Mouse (Mus musculus) midbrain, embryonic 13.5 days (tissue): ENCODE data around the gene Atp7b. TPM values are rescaled to one million over a fixed set of nuclear protein-coding genes. Genes with fewer than 3 reads are reported as not detected.

Experiments
- ATAC-seq: fragments of 200-750 bp; cut with Nextera tagmentation; 2 replicates; pipeline ENCODE4 v1.8.0; 2017; ENCODE audit warnings: mild to moderate bottlenecking, moderate TSS enrichment, moderate library complexity
- H3K27ac ChIP-seq: fragments of 300-500 bp; sonication (generic); 2 replicates; pipeline ENCODE4 v1.5.1; 2015; ENCODE audit warnings: inconsistent platforms, mild to moderate bottlenecking, moderate library complexity
- H3K27me3 ChIP-seq: fragments of 300-500 bp; sonication (generic); 2 replicates; pipeline ENCODE4 v1.6.1; 2015; ENCODE audit warnings: mild to moderate bottlenecking, inconsistent platforms
- H3K36me3 ChIP-seq: fragments of 300-500 bp; sonication (generic); 2 replicates; pipeline ENCODE4 v1.6.1; 2015; ENCODE audit warnings: mild to moderate bottlenecking, inconsistent platforms
- H3K4me1 ChIP-seq: fragments of 300-500 bp; sonication (generic); replicated peaks from 2 replicates; pipeline ENCODE4 v1.6.1; 2015; ENCODE audit warnings: inconsistent platforms
- H3K4me2 ChIP-seq: fragments of 300-500 bp; sonication (generic); replicated peaks from 2 replicates; pipeline ENCODE4 v1.6.1; 2015; ENCODE audit warnings: moderate library complexity, mild to moderate bottlenecking, inconsistent platforms
- H3K4me3 ChIP-seq: fragments of 300-500 bp; sonication (generic); replicated peaks from 2 replicates; pipeline ENCODE4 v1.5.1; 2015; ENCODE audit warnings: mild to moderate bottlenecking, inconsistent platforms
- H3K9ac ChIP-seq: fragments of 300-500 bp; sonication (generic); replicated peaks from 2 replicates; pipeline ENCODE4 v1.6.1; 2015; ENCODE audit warnings: mild to moderate bottlenecking, inconsistent platforms
- H3K9me3 ChIP-seq: fragments of 300-500 bp; sonication (generic); 2 replicates; pipeline ENCODE4 v1.6.1; 2016; ENCODE audit warnings: mild to moderate bottlenecking, inconsistent platforms
- WGBS: fragments of 180-500 bp; shearing (Covaris S2); methylation state at CpG from one replicate; pipeline ENCODE4 v1.1.7; 2015; 5-methylcytosine and 5-hydroxymethylcytosine counted together
- polyA plus RNA-seq: library from polyadenylated mRNA; unstranded; fragments of >200 nt; fragmentation: Nextera tagmentation; extraction: Ambion mirVana; gene quantifications from 2 replicates; pipeline ENCODE4 v1.2.1, GENCODE M21; 2015

Gene Atp7b
- polyA plus RNA-seq, 1 experiment from 2014 or later, result 1.5 TPM

DNA sequence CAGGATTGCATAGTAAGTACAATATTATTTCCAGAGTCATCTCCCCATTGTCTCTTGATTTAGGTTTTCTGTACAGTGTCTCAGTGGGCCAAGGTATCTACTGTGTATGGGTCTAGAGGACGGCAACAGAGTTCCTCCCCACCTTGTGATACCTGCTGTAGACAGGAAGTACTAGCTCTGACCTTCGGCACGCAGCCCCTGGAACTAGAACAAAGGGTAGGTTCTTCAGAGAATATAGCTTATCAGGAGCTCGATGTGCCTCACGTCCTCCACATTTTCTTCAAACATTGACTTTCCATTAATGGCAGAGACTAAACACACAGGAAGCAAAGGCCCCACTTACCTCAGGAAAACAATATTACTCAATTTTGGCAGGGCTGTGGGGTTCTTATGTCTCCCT, 40.6 kb downstream of the Atp7b start:
- Histone ChIP-seq H3K9ac (no peak overlapping the region), H3K27me3 (no peaks in the 10 kb centered on the region), H3K27ac (no peak overlapping the region), H3K4me1 (no peaks in the 10 kb centered on the region), H3K9me3 (no peaks in the 10 kb centered on the region), H3K36me3 (no peaks in the 10 kb centered on the region), H3K4me3 (no peak overlapping the region), H3K4me2 (no peak overlapping the region)
- no peak for ATAC-seq
- 92% methylated on average over 5 of the region's 5 CpGs for WGBS

DNA sequence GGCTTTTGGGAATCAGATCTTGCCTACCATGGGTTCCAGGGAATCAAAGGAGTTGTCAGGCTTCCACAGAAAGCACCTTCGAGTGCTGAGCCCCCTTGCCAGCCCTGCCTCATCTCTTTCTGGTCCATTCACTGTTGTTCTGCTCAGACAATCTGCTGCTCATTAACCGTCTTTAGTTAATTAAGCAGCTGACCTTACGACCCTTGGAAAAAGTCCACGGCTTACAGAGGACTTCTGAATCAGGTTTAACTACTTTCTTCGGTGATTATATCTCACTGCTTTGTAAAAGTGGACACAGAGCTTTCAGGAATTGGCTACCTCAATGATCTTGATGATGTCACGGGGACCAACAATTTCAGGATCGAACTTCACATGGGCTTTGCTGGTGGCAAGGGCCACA, 42.4 kb downstream of the Atp7b start:
- ATAC-seq, result no peak
- H3K27me3 ChIP-seq, result no peaks in the 10 kb centered on the region
- H3K4me3 ChIP-seq, result no peak overlapping the region
- no peak overlapping the region for H3K27ac ChIP-seq
- H3K9me3 ChIP-seq, result no peaks in the 10 kb centered on the region
- 69% methylated on average over 7 of the region's 7 CpGs for WGBS
- H3K36me3 ChIP-seq, result no peaks in the 10 kb centered on the region
- H3K4me2 ChIP-seq, result no peak overlapping the region
- no peak overlapping the region for H3K9ac ChIP-seq
- no peaks in the 10 kb centered on the region for H3K4me1 ChIP-seq

DNA sequence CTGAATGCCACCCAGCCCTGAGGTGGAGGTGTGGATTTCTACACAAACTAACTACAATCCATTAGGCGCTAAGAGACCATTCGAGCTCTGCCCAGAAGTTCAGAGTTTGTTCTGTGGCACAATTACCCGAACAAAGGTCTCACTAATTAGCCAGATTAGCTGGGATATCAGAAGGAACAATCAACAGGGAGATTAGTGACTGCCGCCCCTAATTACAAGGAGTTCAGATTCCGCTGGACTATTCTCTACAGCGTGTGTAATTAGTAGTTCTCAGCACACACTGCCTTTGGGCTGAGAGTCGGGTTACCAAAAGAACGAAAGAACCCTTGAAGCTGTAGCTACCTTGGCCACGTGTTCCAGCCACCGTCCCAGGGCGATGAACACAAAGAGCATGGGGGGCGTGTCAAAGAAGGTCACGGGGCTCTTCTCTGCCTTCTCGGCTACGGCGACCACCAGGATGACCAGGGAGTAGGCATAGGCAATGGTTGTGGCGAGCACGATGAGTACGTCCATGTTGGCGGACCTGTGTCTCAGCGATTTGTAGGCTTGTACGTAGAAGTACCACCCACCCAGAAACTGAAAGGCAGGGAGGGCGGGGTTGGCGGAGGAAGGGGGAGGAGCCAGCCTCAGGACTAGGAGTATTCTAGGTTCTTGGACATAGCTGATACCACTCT, 46.9 kb downstream of the Atp7b start:
- H3K9ac ChIP-seq, result no peak overlapping the region
- H3K4me1 ChIP-seq, result no peaks in the 10 kb centered on the region
- ATAC-seq, result peak; percentile 32; the same call in 1 of the 2 replicates
- no peaks in the 10 kb centered on the region for H3K9me3 ChIP-seq
- no peaks in the 10 kb centered on the region for H3K27me3 ChIP-seq
- H3K27ac ChIP-seq, result no peak overlapping the region
- H3K4me3 ChIP-seq, result no peak overlapping the region
- 72% methylated on average over 24 of the region's 24 CpGs for WGBS
- no peak overlapping the region for H3K4me2 ChIP-seq
- no peaks in the 10 kb centered on the region for H3K36me3 ChIP-seq

DNA sequence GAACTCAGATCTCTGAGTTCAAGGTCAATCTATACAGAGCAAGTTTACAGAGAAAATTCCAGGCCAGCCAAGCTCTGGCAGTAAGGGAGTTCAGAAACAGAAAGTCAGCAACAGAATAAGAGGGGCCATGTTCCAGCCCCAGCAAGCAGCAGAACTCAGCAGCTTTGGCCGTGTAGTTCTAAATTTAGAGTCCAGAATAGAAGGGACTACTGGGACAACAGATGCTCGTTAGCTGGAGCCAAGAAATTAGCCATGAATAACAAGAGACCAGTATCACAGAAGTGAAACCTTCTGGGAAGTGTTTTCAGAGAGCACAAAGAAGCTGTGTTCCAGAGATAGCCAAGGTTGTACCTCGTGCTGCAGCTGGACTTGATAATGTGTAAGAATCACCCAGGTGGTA, 50.7 kb downstream of the Atp7b start:
- Histone ChIP-seq H3K9ac (no peak overlapping the region), H3K36me3 (no peaks in the 10 kb centered on the region), H3K9me3 (no peaks in the 10 kb centered on the region), H3K4me3 (no peak overlapping the region), H3K27me3 (no peaks in the 10 kb centered on the region), H3K4me1 (no peaks in the 10 kb centered on the region), H3K27ac (no peak overlapping the region), H3K4me2 (no peak overlapping the region)
- no peak for ATAC-seq
- 81% methylated on average over 3 of the region's 3 CpGs for WGBS

DNA sequence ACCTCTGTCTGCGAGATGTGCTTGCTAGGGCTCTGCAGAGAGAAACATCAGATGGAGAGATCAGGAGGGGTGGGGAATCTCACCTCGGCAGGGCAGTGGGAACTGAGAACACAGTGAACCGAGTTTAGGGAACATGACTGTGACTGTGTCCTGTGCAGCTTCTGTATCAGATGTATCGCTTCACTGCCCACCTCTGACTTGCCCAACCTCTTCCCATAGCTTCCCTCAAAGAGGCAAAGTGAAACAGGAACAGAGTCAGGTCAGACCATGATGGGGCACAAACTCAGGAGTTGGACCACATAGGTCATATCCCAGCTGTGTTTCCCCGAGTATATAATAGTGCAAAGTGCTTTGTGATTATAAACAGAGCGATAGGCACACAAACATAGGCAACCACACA, 53.7 kb downstream of the Atp7b start:
- Histone ChIP-seq H3K9ac (no peak overlapping the region), H3K4me1 (no peaks in the 10 kb centered on the region), H3K27ac (no peak overlapping the region), H3K27me3 (no peaks in the 10 kb centered on the region), H3K4me3 (no peak overlapping the region), H3K4me2 (no peak overlapping the region), H3K36me3 (no peaks in the 10 kb centered on the region), H3K9me3 (no peaks in the 10 kb centered on the region)
- 84% methylated on average over 6 of the region's 6 CpGs for WGBS
- ATAC-seq, result no peak

DNA sequence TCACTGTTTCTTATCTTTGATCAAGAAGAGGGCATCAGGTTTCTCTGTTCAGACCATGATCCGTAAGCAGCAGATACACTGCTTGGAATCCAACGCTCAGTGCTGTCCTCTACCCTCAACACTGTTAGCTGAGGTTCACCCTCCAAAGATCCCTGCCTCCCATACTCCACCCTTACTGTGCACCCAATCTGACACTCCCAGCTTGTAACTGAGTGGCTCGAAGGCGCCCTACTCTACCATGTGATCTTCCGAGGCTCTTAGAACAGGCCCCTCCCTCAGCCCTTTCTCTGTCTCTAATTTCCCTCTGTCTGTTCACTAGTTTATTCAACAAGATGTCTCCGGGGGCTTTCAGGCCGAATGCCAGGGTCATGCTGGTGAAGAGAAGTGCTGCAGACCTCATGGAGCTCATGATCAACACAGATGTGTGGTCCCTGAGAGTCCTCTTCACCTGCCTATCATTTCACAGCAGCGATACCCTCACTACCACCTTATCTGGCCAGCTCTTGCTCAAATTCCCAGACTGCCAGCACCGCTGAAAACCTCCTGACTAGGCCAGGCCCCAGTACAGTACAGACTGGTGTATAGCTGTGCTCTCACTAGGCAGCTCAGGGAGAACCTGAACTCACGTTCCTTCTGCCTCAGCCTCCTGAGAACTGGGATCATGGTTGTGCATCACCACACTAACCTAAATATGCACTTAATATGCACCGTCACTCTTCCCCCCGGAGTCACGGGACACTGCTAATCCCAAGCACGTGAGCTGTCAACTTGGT, 55.2 kb downstream of the Atp7b start:
- H3K4me3 ChIP-seq, result no peak overlapping the region
- H3K9me3 ChIP-seq, result no peaks in the 10 kb centered on the region
- H3K4me1 ChIP-seq, result no peaks in the 10 kb centered on the region
- no peaks in the 10 kb centered on the region for H3K27me3 ChIP-seq
- peak; percentile 72 for ATAC-seq
- no peak overlapping the region for H3K9ac ChIP-seq
- no peak overlapping the region for H3K4me2 ChIP-seq
- WGBS, result 81% methylated on average over 14 of the region's 14 CpGs
- H3K27ac ChIP-seq, result no peak overlapping the region
- H3K36me3 ChIP-seq, result no peaks in the 10 kb centered on the region

DNA sequence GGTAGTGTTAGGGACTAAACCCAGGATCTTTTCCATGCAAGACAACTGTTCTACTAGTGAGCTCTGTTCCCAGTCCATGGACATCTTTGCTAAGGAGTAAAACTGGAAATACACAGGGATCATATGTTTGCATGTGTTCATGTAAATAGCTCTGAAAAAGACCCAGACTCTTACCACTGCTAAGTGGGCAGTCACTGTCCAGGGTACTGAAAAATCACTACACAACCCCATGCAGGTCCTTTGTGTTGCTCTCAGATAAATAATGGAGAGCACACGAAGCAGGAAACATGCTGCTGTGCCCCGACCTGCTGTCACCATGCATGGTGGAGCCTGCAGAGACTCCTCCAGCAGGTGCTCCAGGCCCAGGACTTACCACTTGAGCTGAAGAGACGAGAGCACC, 64.9 kb downstream of the Atp7b start:
- 56% methylated on average over 3 of the region's 3 CpGs for WGBS
- Histone ChIP-seq H3K4me3 (no peak overlapping the region), H3K27ac (no peak overlapping the region), H3K36me3 (no peaks in the 10 kb centered on the region), H3K4me1 (no peaks in the 10 kb centered on the region), H3K4me2 (no peak overlapping the region), H3K9ac (no peak overlapping the region), H3K9me3 (no peaks in the 10 kb centered on the region), H3K27me3 (no peaks in the 10 kb centered on the region)
- ATAC-seq, result no peak

DNA sequence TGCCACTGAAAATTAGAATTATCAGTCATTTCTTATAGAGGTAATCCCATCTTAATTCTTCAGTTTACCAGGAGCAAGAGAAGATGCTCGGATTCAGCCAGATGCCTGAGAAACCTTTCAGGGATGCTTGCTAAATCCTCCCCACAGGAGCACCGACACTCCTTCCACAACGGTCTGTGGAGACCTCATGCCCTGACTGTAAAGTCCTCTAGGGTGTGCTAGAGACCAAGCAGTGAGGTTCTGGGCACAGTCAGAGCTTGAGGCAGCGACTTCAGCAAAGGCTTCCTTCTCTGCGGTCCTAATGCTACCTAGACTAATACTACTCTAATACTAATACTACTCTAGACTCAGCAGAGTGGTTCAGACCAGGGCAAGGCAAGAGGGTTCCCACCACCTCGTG, 67.9 kb downstream of the Atp7b start:
- H3K9me3 ChIP-seq, result no peaks in the 10 kb centered on the region
- no peaks in the 10 kb centered on the region for H3K4me1 ChIP-seq
- no peaks in the 10 kb centered on the region for H3K27me3 ChIP-seq
- no peaks in the 10 kb centered on the region for H3K36me3 ChIP-seq
- ATAC-seq, result peak; percentile 89
- H3K4me3 ChIP-seq, result no peak overlapping the region
- H3K27ac ChIP-seq, result no peak overlapping the region
- 20% methylated on average over 6 of the region's 6 CpGs for WGBS
- no peak overlapping the region for H3K9ac ChIP-seq
- no peak overlapping the region for H3K4me2 ChIP-seq

DNA sequence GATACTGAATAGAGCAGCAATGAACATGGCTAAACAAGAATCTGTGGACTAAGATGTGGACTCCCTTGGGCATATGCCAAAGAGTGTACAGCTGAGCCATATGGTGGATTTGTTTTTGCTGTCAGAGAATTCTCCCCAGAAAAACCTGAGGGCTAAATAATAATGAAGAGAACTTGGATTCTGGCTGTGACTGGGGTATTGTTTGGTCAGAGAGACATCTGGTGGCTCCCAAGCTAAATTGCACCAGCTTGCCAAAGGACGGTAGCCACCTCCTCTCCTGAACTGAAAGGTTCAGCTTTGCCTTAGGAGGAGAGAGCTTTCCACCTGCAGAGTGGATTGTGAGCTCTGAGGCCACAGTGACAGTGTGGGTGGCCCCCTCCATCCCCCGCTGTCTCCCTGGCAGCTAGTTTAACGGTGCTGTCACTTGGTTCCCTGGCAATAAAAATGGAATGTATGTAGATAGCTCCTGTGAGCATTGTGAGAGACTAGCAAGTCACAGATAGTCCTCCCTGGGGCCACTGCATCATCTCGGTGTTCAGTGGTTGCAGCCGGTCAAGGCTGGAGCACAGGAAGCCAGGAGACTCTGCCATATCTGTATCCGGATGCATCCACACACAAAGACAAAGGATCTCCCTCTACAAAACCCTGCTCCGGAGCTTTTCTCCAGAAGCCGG, 78.3 kb downstream of the Atp7b start:
- no peaks in the 10 kb centered on the region for H3K36me3 ChIP-seq
- H3K27ac ChIP-seq, result no peak overlapping the region
- H3K27me3 ChIP-seq, result no peaks in the 10 kb centered on the region
- 61% methylated on average over 8 of the region's 8 CpGs for WGBS
- peak; percentile 77 for ATAC-seq
- H3K4me1 ChIP-seq, result no peaks in the 10 kb centered on the region
- H3K4me2 ChIP-seq, result no peak overlapping the region
- no peaks in the 10 kb centered on the region for H3K9me3 ChIP-seq
- H3K9ac ChIP-seq, result no peak overlapping the region
- no peak overlapping the region for H3K4me3 ChIP-seq

DNA sequence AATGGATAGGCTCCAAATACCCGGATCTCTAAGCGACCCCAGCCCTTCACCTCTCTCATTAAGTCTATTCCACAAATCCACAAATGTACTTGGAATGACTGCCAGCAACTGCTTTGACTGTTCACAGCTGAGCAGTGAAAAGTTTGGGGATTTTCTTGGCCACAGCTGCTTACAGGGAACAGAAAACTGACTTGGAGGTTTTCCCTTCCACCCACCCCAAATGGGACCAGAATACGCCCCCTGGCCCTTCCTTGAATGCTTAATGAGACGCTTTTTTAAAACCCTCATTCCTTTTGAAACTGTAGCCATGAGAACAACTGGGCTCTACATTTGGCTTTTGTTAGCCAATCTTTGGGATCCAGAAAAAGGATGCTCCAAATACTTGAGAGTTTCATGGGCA, 81.9 kb downstream of the Atp7b start:
- no peaks in the 10 kb centered on the region for H3K36me3 ChIP-seq
- no peak overlapping the region for H3K4me2 ChIP-seq
- no peak overlapping the region for H3K9ac ChIP-seq
- no peak overlapping the region for H3K27ac ChIP-seq
- no peak overlapping the region for H3K4me3 ChIP-seq
- no peaks in the 10 kb centered on the region for H3K4me1 ChIP-seq
- no peaks in the 10 kb centered on the region for H3K9me3 ChIP-seq
- 60% methylated on average over 4 of the region's 4 CpGs for WGBS
- no peak for ATAC-seq
- no peaks in the 10 kb centered on the region for H3K27me3 ChIP-seq

DNA sequence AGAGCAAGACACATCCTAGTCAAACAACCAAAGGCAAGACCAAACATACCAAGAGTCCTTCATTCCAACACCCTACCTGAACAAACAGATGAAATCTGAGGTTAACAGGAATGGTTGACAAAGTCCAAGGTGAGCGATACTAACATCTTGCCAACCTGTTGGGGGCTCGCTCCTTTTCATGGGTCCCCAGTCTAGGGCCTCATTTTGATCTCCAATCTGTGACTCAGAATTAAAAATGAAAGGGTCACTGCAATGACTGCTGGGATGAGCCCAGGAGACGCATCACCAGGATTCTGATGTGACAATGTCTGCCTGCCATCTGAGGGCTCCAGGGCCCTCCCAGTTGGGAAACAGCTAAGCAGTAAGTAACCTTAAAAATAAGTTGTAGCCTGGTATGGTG, 90.6 kb downstream of the Atp7b start, which contains the start of gene Ccdc70:
Gene Ccdc70, plus strand, starts transcription at position 301 of the 400 bp plus-strand sequence.
- Histone ChIP-seq H3K4me2 (no peak within 1 kb of the TSS), H3K9ac (no peak within 1 kb of the TSS), H3K4me1 (no peaks in the 10 kb centered on the region), H3K27ac (no peak within 1 kb of the TSS), H3K9me3 (no peaks in the 10 kb centered on the region), H3K36me3 (no peaks in the 10 kb centered on the region), H3K4me3 (no peak within 1 kb of the TSS), H3K27me3 (no peaks in the 10 kb centered on the region)
- ATAC-seq, result no peak
- WGBS, result 92% methylated on average over 3 of the region's 3 CpGs

DNA sequence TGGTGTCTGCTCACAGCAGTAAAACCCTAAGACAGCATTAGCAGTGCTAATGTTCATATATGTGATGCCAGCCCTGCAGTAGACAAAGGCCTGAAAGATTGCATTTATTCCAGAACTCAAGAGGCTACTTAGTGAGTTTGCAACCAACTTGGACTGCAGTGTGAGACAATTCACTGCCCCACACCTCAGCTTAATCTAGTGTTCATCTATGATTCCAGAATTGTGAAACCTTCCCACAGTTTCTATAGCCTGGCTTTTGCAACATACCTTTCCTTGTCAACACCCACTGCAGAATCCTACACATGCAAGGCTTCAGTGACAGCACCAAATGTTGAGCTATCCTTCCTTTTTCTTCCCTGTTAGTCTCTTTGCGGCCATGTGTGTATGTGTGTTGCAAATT, 93.5 kb downstream of the Atp7b start:
- Histone ChIP-seq H3K27ac (no peak overlapping the region), H3K9ac (no peak overlapping the region), H3K36me3 (no peaks in the 10 kb centered on the region), H3K27me3 (no peaks in the 10 kb centered on the region), H3K4me1 (no peaks in the 10 kb centered on the region), H3K4me2 (no peak overlapping the region), H3K4me3 (no peak overlapping the region), H3K9me3 (no peaks in the 10 kb centered on the region)
- WGBS, result 61% methylated on average over 1 of the region's 1 CpGs
- no peak for ATAC-seq
